Mouse (Mus musculus) right cerebral cortex, postnatal 4 days (tissue): Measurements from ENCODE around the gene Tert.

Experiments
- DNase-seq: peaks from one replicate; pipeline ENCODE4 v3.0.0-alpha.2; 2022

Tert gene

DNA sequence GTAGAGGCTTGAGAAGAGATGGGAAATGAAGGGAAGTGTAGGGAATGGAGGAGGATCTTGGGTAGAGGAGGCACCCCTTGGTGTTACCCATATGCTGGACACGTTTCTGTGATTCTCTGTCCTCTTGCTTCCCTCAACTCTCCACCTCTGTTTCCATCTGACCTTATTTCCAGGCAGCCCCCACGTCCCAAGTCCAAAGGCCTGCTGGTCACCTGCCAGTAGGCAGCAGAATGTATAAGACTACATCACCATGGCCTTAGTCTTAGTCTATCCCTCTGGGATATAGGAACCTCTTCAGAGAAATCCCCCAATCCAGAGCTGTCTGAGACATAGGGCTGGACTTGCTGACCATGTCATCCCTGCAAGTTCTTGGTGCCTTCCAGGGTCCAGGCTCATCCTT lies 52.6 kb downstream of the Tert start:
- DNase-seq = no peak

DNA sequence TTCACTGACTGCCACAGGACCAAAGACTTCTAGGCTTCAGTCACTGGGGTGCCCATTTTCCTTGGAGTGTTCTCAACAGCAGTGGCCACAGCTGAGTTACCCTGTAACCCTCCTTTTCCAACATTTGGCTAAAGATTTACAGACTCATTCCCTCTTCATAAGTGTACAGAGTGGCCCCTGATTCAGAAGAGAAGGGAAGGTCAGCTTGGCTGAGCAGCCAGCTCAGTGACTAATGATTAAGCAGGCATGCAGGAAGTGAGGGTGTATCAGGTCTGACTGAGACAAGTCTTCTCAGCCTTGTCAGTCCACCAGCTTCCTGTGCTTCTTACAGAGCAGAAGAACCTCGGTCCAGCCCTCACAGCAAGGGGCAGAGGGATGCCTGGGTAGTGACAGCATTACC lies 53.7 kb downstream of the Tert start:
- no peak for DNase-seq

DNA sequence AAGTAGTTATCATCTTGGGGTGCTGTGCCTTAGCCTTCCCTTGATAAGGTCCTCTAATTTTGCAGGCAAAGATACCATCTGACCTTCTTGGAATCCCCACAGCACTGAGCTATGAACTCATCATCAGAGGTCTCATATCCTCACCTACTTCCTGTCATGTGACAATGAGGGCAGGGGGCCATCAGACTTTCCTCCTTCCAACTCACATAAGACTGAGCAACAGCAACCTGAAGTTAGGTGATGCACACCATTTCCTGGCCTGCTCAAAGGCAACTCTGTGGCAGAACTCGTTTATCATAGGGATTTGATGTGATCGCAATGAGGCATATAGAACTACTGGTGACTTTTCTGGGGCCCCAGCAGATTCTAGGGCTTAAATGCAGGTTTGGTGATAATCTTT lies 55.5 kb downstream of the Tert start:
- no peak for DNase-seq

DNA sequence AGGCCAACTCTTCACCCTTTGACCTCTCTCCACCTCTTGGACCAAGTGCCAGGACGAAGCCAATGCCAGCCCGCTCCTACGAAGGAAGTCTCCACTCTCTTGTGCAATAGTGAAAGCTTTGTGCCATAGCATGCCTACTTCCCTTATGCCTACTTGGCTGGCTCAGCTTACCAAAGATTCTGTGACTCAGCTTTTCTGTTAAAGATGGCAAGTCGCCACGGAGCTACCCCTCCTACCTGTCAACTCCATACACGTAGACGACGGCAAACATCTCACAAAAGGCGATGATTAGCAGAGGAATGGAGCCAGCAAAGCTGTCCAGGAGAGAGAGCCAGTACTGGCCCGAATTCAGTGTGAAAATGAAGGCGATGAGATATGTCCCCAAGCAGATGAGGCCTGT lies 57.0 kb downstream of the Tert start:
- no peak for DNase-seq

DNA sequence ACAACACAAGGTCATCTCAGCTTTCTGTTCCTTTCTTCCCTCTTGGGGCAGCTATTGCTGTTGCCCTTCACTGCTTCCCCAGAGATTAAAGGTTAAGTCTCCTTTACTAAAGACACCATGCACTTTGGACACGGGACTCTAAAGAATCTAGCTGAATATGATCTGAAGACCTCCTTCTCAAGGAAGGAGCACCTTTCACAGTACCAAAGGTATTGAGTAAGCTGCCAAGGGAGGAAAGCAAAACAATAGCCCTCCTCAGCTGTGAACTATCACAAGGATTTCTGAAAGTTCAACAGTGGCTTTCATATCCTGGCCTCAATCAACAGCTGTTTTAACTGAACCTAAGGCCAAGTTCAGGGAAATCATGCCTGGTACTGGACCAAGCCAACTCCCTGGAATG lies 57.7 kb downstream of the Tert start:
- DNase-seq = no peak

DNA sequence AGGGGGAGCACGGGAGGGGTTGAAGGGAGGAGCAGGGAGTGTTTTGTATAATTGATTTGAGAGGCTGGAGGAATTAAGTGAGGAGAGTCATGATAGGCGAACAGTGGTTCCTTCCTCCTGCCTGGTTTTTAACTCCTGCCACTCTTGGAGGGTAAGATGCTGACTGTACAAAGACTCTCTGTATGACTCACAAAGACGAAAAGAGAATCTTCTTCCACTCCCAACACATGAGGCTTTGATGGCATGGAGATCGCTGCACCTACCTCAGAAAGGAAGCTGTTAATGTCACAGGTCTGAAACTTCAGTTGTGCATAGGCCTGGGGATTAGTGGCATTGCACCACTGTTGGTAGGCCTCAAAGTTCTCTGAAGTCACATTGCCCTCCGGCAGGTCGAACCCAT lies 58.8 kb downstream of the Tert start:
- no peak for DNase-seq

DNA sequence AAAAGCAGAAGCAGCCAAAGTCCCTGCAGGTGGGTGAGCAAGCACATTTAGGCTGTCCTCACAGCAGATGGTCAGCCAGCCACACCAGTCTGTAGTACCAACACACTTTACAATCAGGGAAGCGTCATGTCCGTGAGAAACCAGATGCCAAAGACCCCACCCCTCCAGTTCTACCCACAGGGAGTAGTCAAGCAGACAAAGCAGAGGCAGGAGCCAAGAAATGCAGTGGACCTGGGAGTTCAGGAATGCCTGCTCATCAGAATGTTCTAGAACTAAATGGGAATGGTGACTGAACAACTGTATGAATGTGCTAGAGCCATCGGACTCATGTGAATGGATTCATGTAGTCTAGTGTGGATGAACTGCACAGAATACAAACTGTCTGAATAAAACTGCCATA lies 60.9 kb downstream of the Tert start:
- no peak for DNase-seq

DNA sequence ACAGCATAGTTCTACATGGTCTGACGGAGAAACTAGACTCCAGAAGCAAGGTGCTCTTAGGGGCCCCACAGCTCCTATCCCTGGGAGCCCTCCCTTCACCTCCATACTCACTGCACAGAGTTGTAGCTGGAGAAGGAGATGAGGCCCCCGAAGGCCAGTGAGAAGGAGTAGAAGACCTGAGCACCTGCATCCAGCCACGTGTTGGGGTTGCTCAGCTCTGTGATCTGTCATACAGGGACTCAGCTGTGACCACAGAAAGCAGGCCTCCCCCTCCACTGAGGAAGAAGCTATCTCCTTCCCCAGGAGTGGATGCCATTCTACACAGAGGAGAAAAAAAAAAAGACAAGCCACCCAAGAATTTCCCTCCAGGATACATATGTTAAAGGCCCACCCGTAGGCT lies 62.2 kb downstream of the Tert start:
- DNase-seq = no peak

DNA sequence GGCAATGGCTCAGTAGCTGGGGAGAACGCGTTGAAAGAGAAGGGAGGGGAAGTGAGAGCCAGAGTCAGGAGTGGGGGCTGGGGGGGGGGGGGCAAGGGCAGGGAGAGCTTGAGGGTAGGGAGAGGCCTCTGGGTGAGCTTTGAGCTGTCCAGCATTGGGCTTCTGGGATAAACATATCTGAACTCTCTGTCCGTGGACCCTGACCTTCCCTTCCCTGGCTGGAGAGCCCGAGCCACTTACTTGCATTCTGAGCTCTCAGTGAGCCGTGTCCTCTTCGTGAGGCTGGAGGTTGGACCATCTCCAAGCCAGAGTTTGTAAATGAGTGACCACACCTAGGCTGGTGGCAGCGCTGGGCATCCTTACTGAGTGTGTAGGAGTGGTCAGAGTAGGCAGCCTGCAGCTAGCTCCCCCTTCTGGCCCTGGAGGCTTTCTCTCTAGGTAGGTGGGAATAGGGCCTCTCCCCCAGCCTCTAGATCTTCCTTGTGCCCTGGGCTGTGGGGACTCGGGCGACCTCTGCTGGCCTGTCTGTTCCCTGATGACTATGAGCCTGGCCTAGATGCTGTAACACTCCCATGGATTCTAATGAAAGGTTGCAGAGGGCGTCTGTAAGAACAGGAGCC lies 65.6 kb downstream of the Tert start:
- DNase-seq = peak; percentile 55

DNA sequence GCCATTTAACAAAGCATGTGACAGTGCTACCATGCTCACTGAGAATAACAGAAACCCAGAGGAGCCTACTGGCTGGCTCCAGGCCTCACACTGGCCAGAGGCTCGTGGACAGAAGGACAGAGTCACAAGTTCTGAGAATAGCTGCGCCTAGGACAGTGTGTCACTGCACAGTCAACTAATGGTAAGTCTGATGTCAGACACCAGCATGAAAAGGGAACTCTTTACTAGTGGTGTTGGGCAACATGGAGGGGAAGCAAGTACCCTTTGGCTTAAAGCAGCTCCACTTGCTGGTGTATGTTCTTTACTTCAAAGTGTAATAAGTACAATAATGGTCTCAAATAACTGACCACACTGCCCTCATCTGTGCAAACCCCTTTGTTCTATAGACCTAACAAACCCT lies 66.6 kb downstream of the Tert start:
- no peak for DNase-seq

DNA sequence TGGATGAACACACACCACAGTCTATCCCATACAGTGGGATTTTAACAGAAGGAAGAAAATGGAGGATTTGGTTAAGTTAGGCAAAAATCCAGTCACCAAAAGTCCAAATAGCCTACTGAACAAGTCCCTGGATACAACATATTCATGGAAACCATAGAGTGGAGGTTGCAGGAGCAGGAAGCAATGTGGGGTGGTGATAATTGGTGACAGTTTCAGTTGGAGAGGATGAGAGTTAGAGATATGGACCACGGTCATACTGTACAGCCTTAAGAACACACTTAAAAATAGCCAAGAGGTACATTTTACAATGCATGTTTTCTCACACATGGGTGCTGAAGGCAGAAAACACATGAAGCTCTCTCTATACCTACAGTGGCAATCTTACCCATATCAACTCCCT lies 68.3 kb downstream of the Tert start:
- DNase-seq = no peak

DNA sequence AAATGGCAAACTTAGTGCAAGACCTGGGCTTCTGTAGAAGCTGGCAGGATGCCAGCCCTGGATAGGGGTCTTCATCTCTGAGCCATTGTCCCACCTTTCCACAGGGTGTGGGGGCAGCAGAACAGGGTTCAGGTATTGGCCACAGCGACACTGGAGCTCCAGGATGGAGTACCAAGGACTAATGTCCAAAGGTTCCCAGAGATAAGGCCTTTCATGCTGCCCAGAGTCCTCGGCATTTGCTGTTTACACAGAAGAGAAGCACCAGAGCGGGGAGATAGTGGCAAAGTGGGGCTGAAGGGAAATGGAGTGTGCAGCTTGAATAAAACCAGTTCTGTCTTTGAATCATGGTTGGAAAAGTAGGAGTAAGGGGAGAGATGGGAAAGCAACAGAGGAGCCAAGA lies 69.8 kb downstream of the Tert start:
- DNase-seq = no peak
